Mouse (Mus musculus): ENCODE measurements around the gene Reep3.

The Reep3 gene

DNA sequence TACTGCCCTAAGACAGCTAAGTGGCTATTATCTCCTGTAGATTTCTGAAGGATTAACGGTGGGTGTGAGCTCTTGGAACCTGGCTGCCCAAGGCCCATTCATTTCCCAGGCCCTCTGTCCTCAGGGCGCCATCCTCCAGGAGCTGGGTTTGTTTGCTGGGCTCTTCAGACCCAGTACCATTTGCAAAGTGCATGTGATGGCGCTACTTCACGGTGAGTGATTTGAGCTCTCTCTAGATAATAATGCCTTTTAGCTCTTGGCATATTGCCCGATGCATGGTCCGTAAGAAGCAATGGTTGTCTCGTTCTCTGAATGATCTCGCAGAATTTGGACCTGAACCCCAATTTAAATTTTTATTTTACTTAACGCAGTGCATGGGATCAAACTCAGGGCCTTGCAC lies 11.4 kb upstream of the Reep3 start:
- DNase-seq: no peak

DNA sequence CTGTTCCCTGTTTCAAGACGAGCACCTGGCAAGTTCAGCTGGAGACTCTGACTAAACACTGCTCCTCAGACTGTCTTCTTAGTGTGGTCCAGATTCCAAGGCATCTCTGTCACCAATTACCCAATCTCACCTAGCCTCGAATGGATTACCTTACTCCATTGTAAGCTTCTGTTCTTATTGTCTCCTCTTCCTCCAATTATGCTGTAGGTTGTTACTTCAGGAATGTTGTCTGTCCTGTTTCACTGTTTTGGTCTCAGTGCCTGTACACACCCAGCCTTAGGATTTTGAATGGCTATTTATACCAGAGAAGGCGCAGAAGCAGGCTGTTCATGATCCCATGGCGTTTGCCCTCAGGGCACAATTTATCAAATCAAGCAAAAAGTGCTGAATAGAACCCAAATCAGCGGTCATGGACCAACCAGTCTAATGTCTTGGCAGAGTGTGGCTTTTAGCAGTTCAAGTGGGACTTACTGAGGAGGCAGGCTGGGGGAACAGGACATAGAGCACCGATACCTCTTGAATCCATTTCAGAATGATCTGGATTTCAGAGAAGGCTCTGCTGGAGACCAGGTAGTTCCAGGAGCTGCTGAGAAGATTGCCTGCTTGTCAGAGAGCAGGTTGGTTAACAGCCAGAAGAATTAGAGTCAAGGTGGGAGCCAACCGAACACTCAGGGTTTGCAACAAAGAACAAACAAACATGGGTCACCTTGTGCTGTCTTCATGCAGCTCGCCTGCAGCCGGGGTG lies 10.4 kb upstream of the Reep3 start:
- DNase-seq: no peak

DNA sequence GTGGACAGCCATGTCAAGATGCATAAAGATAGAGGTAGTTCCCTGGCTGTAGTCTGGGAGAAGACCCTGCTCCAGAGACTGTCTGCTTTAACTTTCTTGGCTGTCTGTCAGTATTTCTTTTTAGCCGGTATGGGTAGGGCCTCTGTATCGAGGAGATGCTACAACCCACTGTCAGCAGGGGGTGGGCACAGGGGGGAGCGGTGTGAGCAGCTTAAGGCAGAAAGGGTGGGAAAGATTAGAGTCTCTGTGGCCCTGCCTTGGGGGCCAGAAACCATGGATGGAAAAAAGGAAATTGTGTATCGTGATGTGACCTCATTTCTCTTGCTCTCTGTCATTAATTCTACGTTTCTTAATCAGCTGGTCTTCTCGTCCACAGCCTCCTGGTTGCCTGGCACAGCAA lies 9.7 kb upstream of the Reep3 start:
- DNase-seq: no peak

- no peak for DNase-seq
Measured at GRCm38 (mm10) chr10:67105331-67106217, 8.8 kb upstream of the Reep3 start.

DNA sequence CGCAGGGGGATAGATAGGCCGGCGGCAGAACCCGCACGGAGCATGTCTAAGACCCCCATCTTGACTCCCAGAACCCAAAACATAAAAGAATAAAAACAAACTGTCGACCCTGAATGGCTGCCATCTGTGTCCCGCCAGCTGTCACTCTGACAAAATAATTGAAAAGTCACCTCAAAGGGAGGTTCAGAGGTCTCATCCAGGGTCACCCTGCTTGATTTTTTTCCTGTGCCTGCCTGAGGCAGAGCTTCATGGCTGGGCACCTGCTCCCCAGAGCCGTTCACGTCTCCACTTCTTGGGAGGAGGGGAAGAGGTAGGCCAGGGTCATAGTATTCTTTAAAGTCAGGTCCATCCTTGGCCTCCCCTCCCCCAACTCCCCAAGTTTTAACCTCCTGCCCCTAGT lies 7.8 kb upstream of the Reep3 start:
- DNase-seq: no peak

- DNase-seq: no peak
Measured at GRCm38 (mm10) chr10:67100831-67101251, 4.1 kb upstream of the Reep3 start.

- no peak for DNase-seq
Measured at GRCm38 (mm10) chr10:67100011-67100661, 3.4 kb upstream of the Reep3 start.

DNA sequence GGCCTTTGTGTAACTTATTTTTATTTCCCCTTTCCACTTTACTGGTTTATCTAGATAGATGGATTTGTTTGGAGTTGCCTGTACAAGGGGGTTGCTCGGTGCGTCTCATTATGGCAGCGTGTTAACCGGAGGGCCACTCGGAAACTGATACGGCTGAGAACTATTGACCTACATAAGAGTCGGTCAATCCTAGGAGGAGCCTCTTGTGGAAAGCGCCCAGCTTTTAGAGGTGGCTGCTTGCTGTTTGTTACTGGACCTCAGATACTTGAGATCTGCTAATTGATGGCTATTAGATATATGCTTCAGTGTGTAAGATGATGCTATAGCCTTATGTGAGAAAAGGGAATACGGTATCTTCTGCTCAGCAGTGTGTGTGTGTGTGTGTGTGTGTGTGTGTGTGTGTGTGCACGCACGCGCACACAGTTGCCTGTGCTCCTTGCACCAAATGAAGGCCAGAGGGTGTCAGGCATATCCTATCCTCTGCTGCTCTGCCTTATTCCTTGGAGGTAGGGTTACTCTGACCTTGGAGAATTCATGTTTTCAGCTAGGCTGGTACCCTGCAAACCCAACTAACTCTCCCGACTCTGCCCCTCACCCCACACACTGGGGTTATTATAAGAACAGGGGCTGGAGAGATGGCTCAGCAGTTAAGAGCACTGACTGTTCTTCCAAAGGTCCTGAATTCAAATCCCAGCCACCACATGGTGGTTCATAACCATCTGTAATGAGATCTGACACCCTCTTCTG lies 2.6 kb upstream of the Reep3 start:
- no peak for DNase-seq

DNA sequence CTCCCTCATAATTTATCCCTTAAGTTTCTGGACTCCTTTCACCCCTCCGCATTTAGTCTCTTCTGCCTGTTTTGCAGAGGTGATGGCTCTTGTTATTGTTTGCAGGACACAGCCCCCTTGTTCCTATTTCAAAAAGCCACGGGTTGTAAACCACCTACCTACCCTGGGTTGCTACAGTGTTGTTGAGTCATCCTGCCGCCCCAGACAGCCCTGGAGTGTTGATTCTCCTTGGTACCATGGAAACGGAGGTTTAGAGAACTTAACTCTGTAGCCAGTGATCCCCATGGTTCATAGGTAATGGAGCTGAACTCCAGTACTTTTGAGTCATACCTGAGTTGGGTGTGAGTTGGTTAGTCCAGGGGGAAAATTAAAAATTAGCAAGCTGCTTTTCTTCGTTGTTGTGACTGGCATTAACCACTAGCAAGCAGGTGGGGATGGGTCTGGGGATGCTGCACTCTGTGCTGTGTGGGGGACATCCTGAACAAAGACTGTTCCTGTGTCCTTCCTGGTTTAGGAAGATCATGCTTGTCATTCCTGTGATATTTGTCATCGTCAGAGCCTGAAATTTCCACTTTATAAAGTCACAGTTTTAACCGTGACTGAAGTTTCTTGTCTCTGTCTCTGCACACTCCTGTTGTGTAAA lies 1.8 kb upstream of the Reep3 start:
- peak; percentile 30 to 45 for DNase-seq

- no peak for DNase-seq
Measured at GRCm38 (mm10) chr10:67097437-67098150, 849 bp upstream of the Reep3 start.

DNA sequence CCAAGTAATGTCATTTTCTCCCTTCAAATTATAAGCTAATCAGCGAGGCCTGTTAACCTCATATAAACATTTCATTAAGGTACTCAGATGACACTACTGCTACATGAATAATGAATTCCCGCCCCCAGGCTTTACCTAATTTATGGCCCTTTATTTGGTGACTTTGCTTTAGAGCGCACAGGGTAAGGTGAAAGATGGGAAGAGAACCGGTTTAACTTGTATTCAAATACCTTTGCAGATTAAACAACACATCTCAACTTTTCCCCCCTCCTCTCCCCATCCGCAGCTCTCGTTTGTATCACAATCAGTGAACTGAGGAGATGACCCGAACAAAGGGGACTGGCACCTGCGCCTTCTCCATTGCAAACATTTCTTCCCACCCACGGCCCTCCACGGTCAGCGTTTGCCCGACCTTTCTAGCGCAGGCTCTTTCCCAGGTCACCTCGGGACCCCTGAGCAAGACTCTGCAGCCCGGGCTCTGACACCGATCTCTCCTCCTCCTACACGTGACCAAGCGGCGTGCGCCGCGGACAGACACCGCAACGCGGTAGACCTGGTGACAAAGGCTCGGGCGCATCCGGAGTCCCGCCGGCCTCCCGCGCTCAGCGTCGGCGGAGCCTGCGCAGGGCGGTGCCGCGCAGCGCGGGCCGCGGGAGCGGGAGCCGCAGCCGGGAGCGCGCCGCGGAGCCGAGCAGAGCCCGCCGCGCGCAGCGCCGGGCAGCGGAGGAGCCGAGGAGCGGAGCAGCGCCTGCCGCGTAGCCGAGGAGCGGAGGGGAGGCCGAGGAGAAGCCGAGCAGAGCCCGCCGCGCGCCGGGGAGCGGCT lies 736 bp downstream of the Reep3 start, which contains the start of gene Jmjd1c:
Gene Jmjd1c, plus strand, starts transcription at position 328 of the 823 bp plus-strand sequence.
- DNase-seq: peak; percentile 72 to 77

GRCm38 (mm10) chr10:67094922-67095321 lies 1.8 kb downstream of the Reep3 start:
- DNase-seq: no peak

- DNase-seq: no peak
Measured at GRCm38 (mm10) chr10:67090611-67091010, 6.1 kb downstream of the Reep3 start.

GRCm38 (mm10) chr10:67087447-67088226 lies 9.1 kb downstream of the Reep3 start:
- DNase-seq: no peak

GRCm38 (mm10) chr10:67085916-67086315 lies 10.8 kb downstream of the Reep3 start:
- no peak for DNase-seq

- no peak for DNase-seq
Measured at GRCm38 (mm10) chr10:67085124-67085523, 11.6 kb downstream of the Reep3 start.

GRCm38 (mm10) chr10:67083446-67084166 lies 13.1 kb downstream of the Reep3 start:
- no peak for DNase-seq

- DNase-seq: no peak
Measured at GRCm38 (mm10) chr10:67082531-67082930, 14.2 kb downstream of the Reep3 start.

All from B cell, adult 2 months (primary cell).